Mouse (Mus musculus): ENCODE data around the gene Olfr1134. TPM values are rescaled to one million over a fixed set of nuclear protein-coding genes. Genes with fewer than 3 reads are reported as not detected.
"Not testable (repeated sequence)": the region's sequence is repeated elsewhere in the genome, so short reads cannot be mapped to it uniquely, and the experiment has no call there.

Olfr1134 gene
- not detected in 2 replicates for polyA plus RNA-seq (2014; fragmentation: Nextera tagmentation; extraction: Ambion mirVana)

DNA sequence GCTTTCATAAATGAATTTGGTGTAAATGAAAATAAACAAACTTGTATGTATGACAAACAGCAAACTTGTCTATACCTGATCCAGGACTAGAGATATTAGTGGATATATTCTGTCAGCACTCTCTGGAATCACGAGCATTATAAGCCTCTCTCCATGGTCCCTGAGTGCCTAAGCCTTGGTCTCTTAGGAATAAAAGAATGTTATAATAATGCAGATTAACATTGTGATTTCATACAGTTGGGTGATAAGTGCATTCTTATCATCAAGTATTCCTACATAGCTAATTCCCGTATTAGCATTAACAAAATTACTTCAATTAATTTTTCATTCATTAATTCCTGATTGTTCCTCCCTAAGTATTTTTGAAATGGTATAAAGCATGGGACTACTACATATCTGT, at the start of gene Olfr1134:
TSS of gene Olfr1134 (minus strand) at position 101 of the 400 bp plus-strand sequence.
- no peak for ATAC-seq (ENCODE audit: low FRiP score)
- Histone ChIP-seq H3K4me2 (replicated peaks) (no peak within 1 kb of the TSS), H3K9ac (no peak within 1 kb of the TSS), H3K4me3 (replicated peaks; ENCODE audit: low read length) (no peak within 1 kb of the TSS), H3K36me3 (replicated peaks; ENCODE audit: control insufficient read depth, insufficient read depth) (no peaks in the 10 kb centered on the region), H3K9me3 (ENCODE audit: control insufficient read depth, low read length) (no peaks in the 10 kb centered on the region), H3K27ac (no peak within 1 kb of the TSS), H3K27me3 (ENCODE audit: control insufficient read depth, insufficient read depth, low read length) (no peaks in the 10 kb centered on the region), H3K4me1 (replicated peaks; ENCODE audit: control insufficient read depth, insufficient read depth, low read length) (no peaks in the 10 kb centered on the region)
- DNase-seq (ENCODE audit: low spot score) = no peak
- 85% methylated on average over 2 of the region's 2 CpGs for WGBS

DNA sequence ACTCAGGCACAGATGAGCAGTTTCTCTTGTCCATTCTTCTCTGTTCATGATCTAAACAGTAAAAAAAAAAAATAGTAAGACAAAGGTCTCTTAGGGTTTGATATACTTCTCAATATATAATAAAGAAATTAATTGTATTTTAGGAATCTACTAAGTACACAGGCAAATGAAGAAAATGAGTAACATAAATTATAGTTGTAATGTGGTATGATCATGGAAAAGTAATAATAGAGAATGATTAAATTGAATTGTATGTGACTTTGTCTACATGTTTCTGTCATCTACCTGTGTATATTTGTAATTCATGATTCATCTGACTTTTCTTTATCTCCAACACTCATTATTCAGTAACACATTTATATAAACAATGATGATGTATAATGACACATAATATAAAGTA, 35.6 kb upstream of the Olfr1134 start, which contains the start of gene Olfr1136:
TSS of gene Olfr1136 (minus strand) at position 101 of the 400 bp plus-strand sequence.
- no peak for DNase-seq (ENCODE audit: low spot score)
- H3K27me3 ChIP-seq (ENCODE audit: control insufficient read depth, insufficient read depth, low read length) = no peaks in the 10 kb centered on the region
- H3K9ac ChIP-seq = no peak within 1 kb of the TSS
- no peak within 1 kb of the TSS for H3K4me2 ChIP-seq (replicated peaks)
- H3K36me3 ChIP-seq (replicated peaks; ENCODE audit: control insufficient read depth, insufficient read depth) = no peaks in the 10 kb centered on the region
- H3K27ac ChIP-seq = no peak within 1 kb of the TSS
- no peaks in the 10 kb centered on the region for H3K9me3 ChIP-seq (ENCODE audit: control insufficient read depth, low read length)
- no peak for ATAC-seq (ENCODE audit: low FRiP score)
- H3K4me3 ChIP-seq (replicated peaks; ENCODE audit: low read length) = no peak within 1 kb of the TSS
- H3K4me1 ChIP-seq (replicated peaks; ENCODE audit: control insufficient read depth, insufficient read depth, low read length) = no peaks in the 10 kb centered on the region

DNA sequence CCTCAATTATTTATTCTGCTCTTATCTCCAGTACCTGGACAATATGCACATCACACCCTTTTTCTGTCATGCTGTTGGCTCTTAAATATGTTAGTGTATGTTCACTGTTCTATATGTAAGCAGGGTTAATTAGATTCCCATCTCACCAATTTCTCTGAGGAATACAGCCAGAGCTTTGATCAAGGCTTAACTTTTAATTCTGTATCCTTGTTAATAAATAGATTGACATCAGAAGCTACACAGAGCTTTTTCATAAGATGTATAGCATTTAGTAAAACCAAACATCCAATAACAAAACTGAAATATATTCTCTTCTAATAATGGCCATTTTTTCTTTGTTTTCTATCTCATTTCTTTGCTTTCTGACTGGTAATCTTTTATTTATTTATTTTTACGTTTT, 15.3 kb upstream of the Olfr1134 start, which contains the start of gene Olfr1135:
TSS of gene Olfr1135 (minus strand) at position 101 of the 400 bp plus-strand sequence.
- Histone ChIP-seq H3K4me2 (replicated peaks) (no peak within 1 kb of the TSS), H3K4me1 (replicated peaks; ENCODE audit: control insufficient read depth, insufficient read depth, low read length) (no peaks in the 10 kb centered on the region), H3K27me3 (ENCODE audit: control insufficient read depth, insufficient read depth, low read length) (no peaks in the 10 kb centered on the region), H3K27ac (no peak within 1 kb of the TSS), H3K36me3 (replicated peaks; ENCODE audit: control insufficient read depth, insufficient read depth) (no peaks in the 10 kb centered on the region), H3K9ac (no peak within 1 kb of the TSS), H3K9me3 (ENCODE audit: control insufficient read depth, low read length) (no peaks in the 10 kb centered on the region), H3K4me3 (replicated peaks; ENCODE audit: low read length) (no peak within 1 kb of the TSS)
- 27% methylated on average over 1 of the region's 1 CpGs for WGBS
- DNase-seq (ENCODE audit: low spot score) (no peak), ATAC-seq (ENCODE audit: low FRiP score) (no peak)

- Histone ChIP-seq H3K4me3 (replicated peaks; ENCODE audit: low read length) (no peak within 1 kb of the TSS), H3K36me3 (replicated peaks; ENCODE audit: control insufficient read depth, insufficient read depth) (no peaks in the 10 kb centered on the region), H3K9ac (no peak within 1 kb of the TSS), H3K4me1 (replicated peaks; ENCODE audit: control insufficient read depth, insufficient read depth, low read length) (no peaks in the 10 kb centered on the region), H3K9me3 (ENCODE audit: control insufficient read depth, low read length) (no peaks in the 10 kb centered on the region), H3K27ac (no peak within 1 kb of the TSS), H3K27me3 (ENCODE audit: control insufficient read depth, insufficient read depth, low read length) (no peaks in the 10 kb centered on the region), H3K4me2 (replicated peaks) (no peak within 1 kb of the TSS)
- DNase-seq (ENCODE audit: low spot score) (no peak), ATAC-seq (ENCODE audit: low FRiP score) (no peak)
Measured at GRCm38 (mm10) chr2:87647274-87647673, 11.0 kb downstream of the Olfr1134 start, which contains the start of gene Olfr1133. Gene Olfr1133 (minus strand): TSS chr2:87647374.

- Histone ChIP-seq H3K9ac (no peak overlapping the region), H3K27ac (no peak overlapping the region), H3K4me1 (replicated peaks; ENCODE audit: control insufficient read depth, insufficient read depth, low read length) (no peaks in the 10 kb centered on the region), H3K9me3 (ENCODE audit: control insufficient read depth, low read length) (no peaks in the 10 kb centered on the region), H3K27me3 (ENCODE audit: control insufficient read depth, insufficient read depth, low read length) (no peaks in the 10 kb centered on the region), H3K4me2 (replicated peaks) (no peak overlapping the region), H3K36me3 (replicated peaks; ENCODE audit: control insufficient read depth, insufficient read depth) (no peaks in the 10 kb centered on the region), H3K4me3 (replicated peaks; ENCODE audit: low read length) (no peak overlapping the region)
- ATAC-seq (ENCODE audit: low FRiP score) = no peak
- no peak for DNase-seq (ENCODE audit: low spot score)
Measured at GRCm38 (mm10) chr2:87642441-87642840, 15.8 kb downstream of the Olfr1134 start.

- Histone ChIP-seq H3K4me1 (replicated peaks; ENCODE audit: control insufficient read depth, insufficient read depth, low read length) (no peaks in the 10 kb centered on the region), H3K27ac (no peak within 1 kb of the TSS), H3K9me3 (ENCODE audit: control insufficient read depth, low read length) (no peaks in the 10 kb centered on the region), H3K36me3 (replicated peaks; ENCODE audit: control insufficient read depth, insufficient read depth) (no peaks in the 10 kb centered on the region), H3K27me3 (ENCODE audit: control insufficient read depth, insufficient read depth, low read length) (no peaks in the 10 kb centered on the region), H3K9ac (no peak within 1 kb of the TSS), H3K4me3 (replicated peaks; ENCODE audit: low read length) (no peak within 1 kb of the TSS), H3K4me2 (replicated peaks) (no peak within 1 kb of the TSS)
- no peak for ATAC-seq (ENCODE audit: low FRiP score)
- no peak for DNase-seq (ENCODE audit: low spot score)
Measured at GRCm38 (mm10) chr2:87637435-87637834, 20.8 kb downstream of the Olfr1134 start, which contains the start of gene Olfr1132. Gene Olfr1132 (minus strand): TSS chr2:87637535.

GRCm38 (mm10) chr2:87626804-87627203, 31.5 kb downstream of the Olfr1134 start, which contains the start of gene Olfr1131:
Gene Olfr1131 (plus strand): TSS chr2:87627104.
- WGBS = 72% methylated on average over 3 of the region's 3 CpGs
- H3K4me3 ChIP-seq (replicated peaks; ENCODE audit: low read length) = no peak within 1 kb of the TSS
- no peak within 1 kb of the TSS for H3K4me2 ChIP-seq (replicated peaks)
- no peaks in the 10 kb centered on the region for H3K9me3 ChIP-seq (ENCODE audit: control insufficient read depth, low read length)
- H3K4me1 ChIP-seq (replicated peaks; ENCODE audit: control insufficient read depth, insufficient read depth, low read length) = no peaks in the 10 kb centered on the region
- DNase-seq (ENCODE audit: low spot score) = no peak
- no peaks in the 10 kb centered on the region for H3K36me3 ChIP-seq (replicated peaks; ENCODE audit: control insufficient read depth, insufficient read depth)
- no peaks in the 10 kb centered on the region for H3K27me3 ChIP-seq (ENCODE audit: control insufficient read depth, insufficient read depth, low read length)
- H3K9ac ChIP-seq = no peak within 1 kb of the TSS
- no peak for ATAC-seq (ENCODE audit: low FRiP score)
- H3K27ac ChIP-seq = no peak within 1 kb of the TSS

DNA sequence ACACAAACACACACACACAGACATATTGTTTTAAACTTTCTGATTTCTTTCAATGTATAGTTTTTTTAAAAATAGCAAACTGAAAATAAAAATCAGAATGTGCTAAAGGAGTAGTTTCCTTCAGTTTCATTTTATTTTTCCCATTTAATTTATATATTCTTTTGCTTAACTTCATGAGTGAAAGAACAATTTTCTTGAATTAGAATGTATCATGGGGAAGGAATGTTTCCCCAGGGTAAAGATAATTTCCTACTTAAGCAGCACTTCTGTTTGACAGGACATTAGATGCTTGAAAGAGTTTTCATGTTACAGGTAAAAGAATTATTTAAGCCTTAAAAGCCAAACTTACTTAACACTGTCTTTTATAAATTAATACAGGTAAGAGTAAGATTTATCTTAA, 52.3 kb downstream of the Olfr1134 start, which contains the start of gene Olfr1130:
TSS of gene Olfr1130 (plus strand) at position 301 of the 400 bp plus-strand sequence.
- not testable (repeated sequence) for ATAC-seq (ENCODE audit: low FRiP score); H3K9me3 ChIP-seq (ENCODE audit: control insufficient read depth, low read length); DNase-seq (ENCODE audit: low spot score); H3K36me3 ChIP-seq (replicated peaks; ENCODE audit: control insufficient read depth, insufficient read depth); H3K9ac ChIP-seq; H3K4me3 ChIP-seq (replicated peaks; ENCODE audit: low read length); H3K4me2 ChIP-seq (replicated peaks); H3K4me1 ChIP-seq (replicated peaks; ENCODE audit: control insufficient read depth, insufficient read depth, low read length); H3K27ac ChIP-seq; H3K27me3 ChIP-seq (ENCODE audit: control insufficient read depth, insufficient read depth, low read length)
